In genomic region chr6:28572991-28573759, GRCm38 (mm10) we compare ENCODE assay signal across 9 mouse cellular contexts.
DNase-seq lines count a peak whose midpoint lies in the region; ATAC-seq lines count a peak whose summit lies in the region.
"Had no signal": no experiment of that assay in that cellular context is flagged by ENCODE, and none has a peak within 500 bp of the region (broad histone marks: within the 10 kb centered on the region; RNA-seq: fewer than 3 reads in every experiment).

No protein-coding gene starts in this region.

- peak overlapping the region; percentile 55; the same call in 1 of the 2 replicates for H3K27ac ChIP-seq in hindbrain, embryonic 11.5 days (ENCODE audit: low read depth, low read length)
- H3K27ac ChIP-seq in stomach, embryonic 14.5 days (ENCODE audit: low read length), result no peak overlapping the region
- H3K27ac ChIP-seq: embryonic facial prominence, embryonic 15.5 days had no signal

- H3K9ac ChIP-seq in hindbrain, embryonic 11.5 days (ENCODE audit: low read depth, low read length), result no peak overlapping the region
- H3K9ac ChIP-seq in stomach, embryonic 14.5 days (replicated peaks; ENCODE audit: low read depth, low read length), result no peak overlapping the region
- H3K9ac ChIP-seq: embryonic facial prominence, embryonic 15.5 days had no signal

- ATAC-seq in hindbrain, embryonic 11.5 days (ENCODE audit: low FRiP score), result peak; percentile 87
- peak; percentile 75; the same call in 1 of the 2 replicates for ATAC-seq in stomach, embryonic 14.5 days (ENCODE audit: insufficient number of reproducible peaks, insufficient read depth, low FRiP score, low read depth)

- no peaks in the 10 kb centered on the region for H3K27me3 ChIP-seq in hindbrain, embryonic 11.5 days (ENCODE audit: control insufficient read depth, insufficient read depth, low read length)
- H3K27me3 ChIP-seq in stomach, embryonic 14.5 days (ENCODE audit: control insufficient read depth, insufficient read depth, low read length), result no peaks in the 10 kb centered on the region
- H3K27me3 ChIP-seq: embryonic facial prominence, embryonic 15.5 days had no signal

- no peaks in the 10 kb centered on the region for H3K36me3 ChIP-seq in hindbrain, embryonic 11.5 days (ENCODE audit: control insufficient read depth, insufficient read depth, low read length)
- H3K36me3 ChIP-seq in stomach, embryonic 14.5 days (ENCODE audit: control insufficient read depth, insufficient read depth, low read length), result no peaks in the 10 kb centered on the region
- H3K36me3 ChIP-seq: embryonic facial prominence, embryonic 15.5 days had no signal

- intact Hi-C loops in left cerebral cortex, postnatal 4 days (cut with DNase I), result no loop called here

- H3K9me3 ChIP-seq in hindbrain, embryonic 11.5 days (ENCODE audit: control insufficient read depth, low read length), result no peaks in the 10 kb centered on the region
- H3K9me3 ChIP-seq in stomach, embryonic 14.5 days (ENCODE audit: control insufficient read depth, low read depth, low read length), result no peaks in the 10 kb centered on the region
- H3K9me3 ChIP-seq: embryonic facial prominence, embryonic 15.5 days had no signal

- no peak overlapping the region for H3K4me2 ChIP-seq in hindbrain, embryonic 11.5 days (replicated peaks; ENCODE audit: low read depth, low read length)
- H3K4me2 ChIP-seq in stomach, embryonic 14.5 days (replicated peaks; ENCODE audit: low read depth, low read length), result no peak overlapping the region
- H3K4me2 ChIP-seq: embryonic facial prominence, embryonic 15.5 days had no signal

- no peak overlapping the region for H3K4me3 ChIP-seq in hindbrain, embryonic 11.5 days (ENCODE audit: low read depth, low read length)
- H3K4me3 ChIP-seq in stomach, embryonic 14.5 days (ENCODE audit: low read depth, low read length), result no peak overlapping the region
- H3K4me3 ChIP-seq: embryonic facial prominence, embryonic 15.5 days had no signal

- peak; percentile 33 for DNase-seq in adrenal gland, postnatal 14 days
- DNase-seq in adrenal gland, adult 2 months, result no peak
- peak; percentile 12 for DNase-seq in lung, postnatal 10 days
- no peak for DNase-seq in lung, adult 18-20 months
- DNase-seq in hindbrain, embryonic 11.5 days (ENCODE audit: low spot score), result peak; percentile 43
- DNase-seq in left cerebral cortex, postnatal 4 days, result peak; percentile 68
- DNase-seq in cerebellum, adult 9-10 months, result no peak

- 52% methylated on average over 11 of the region's 11 CpGs for WGBS in hindbrain, embryonic 11.5 days
- 60% methylated on average over 11 of the region's 11 CpGs for WGBS in stomach, embryonic 14.5 days

- peaks cover 2% of the 10 kb centered on the region; the same call in 1 of the 2 replicates for H3K4me1 ChIP-seq in hindbrain, embryonic 11.5 days (replicated peaks; ENCODE audit: control insufficient read depth, insufficient read depth, low read length)
- peaks cover 8% of the 10 kb centered on the region for H3K4me1 ChIP-seq in stomach, embryonic 14.5 days (ENCODE audit: control insufficient read depth, insufficient read depth, low read length)

Comparison
In these comparisons a context has a peak if more than half of its experiments do, and no peak if none do; other contexts are left out.
1. DNase-seq: peak in adrenal gland, postnatal 14 days (single experiment), lung, postnatal 10 days (single experiment), hindbrain, embryonic 11.5 days (single experiment) and left cerebral cortex, postnatal 4 days (single experiment); none in adrenal gland, adult 2 months (single experiment), lung, adult 18-20 months (0 of 2) and cerebellum, adult 9-10 months (single experiment).